Mouse (Mus musculus) CH12.LX (cell line): ENCODE data around the gene Mef2d. TPM values are rescaled to one million over a fixed set of nuclear protein-coding genes. Genes with fewer than 3 reads are reported as not detected.

Experiments
- DNase-seq: peaks from one replicate; pipeline ENCODE4 v3.0.0-alpha.2; 2013; ENCODE audit errors: extremely low read depth
- H3K27ac ChIP-seq: 2 replicates; pipeline ENCODE4 v1.5.1; 2012; ENCODE audit warnings: low read depth, mild to moderate bottlenecking, control low read depth, moderate library complexity; ENCODE audit not compliant: insufficient read depth
- H3K27me3 ChIP-seq: replicated peaks from 2 replicates; pipeline ENCODE3; 2012; ENCODE audit warnings: inconsistent platforms
- H3K36me3 ChIP-seq, 2 experiments: replicated peaks in 1 of 2; 2 replicates each; pipeline versions ENCODE3 to v1.6.1; 2012; ENCODE audit warnings: inconsistent platforms in 1 of 2, low read length in 1 of 2, mild to moderate bottlenecking in 1 of 2, mixed read lengths in 1 of 2, moderate library complexity in 1 of 2; ENCODE audit not compliant: control insufficient read depth in 1 of 2, insufficient read depth in 1 of 2
- H3K4me1 ChIP-seq, 2 experiments: 2 replicates each; pipeline ENCODE4 v1.6.1; 2012; ENCODE audit warnings: inconsistent platforms in 1 of 2, moderate library complexity in 1 of 2; ENCODE audit not compliant: insufficient read depth in 2 of 2, control insufficient read depth in 1 of 2
- H3K4me2 ChIP-seq: 2 replicates; pipeline ENCODE4 v1.6.1; 2012; ENCODE audit warnings: low read depth, mild to moderate bottlenecking, control low read depth; ENCODE audit not compliant: poor library complexity, insufficient read depth, severe bottlenecking
- H3K4me3 ChIP-seq, 3 experiments: fragments of 150-350 bp in 1 of 3; sonication (generic) in 1 of 3; replicated peaks in 1 of 3; 2 replicates each; pipeline versions ENCODE3 to v1.5.1; 2011 to 2012; ENCODE audit warnings: low read depth in 2 of 3, low read length in 2 of 3, mild to moderate bottlenecking in 2 of 3, moderate library complexity in 2 of 3, control low read depth in 1 of 3, improper control_type of control experiment in 1 of 3, inconsistent platforms in 1 of 3, mixed read lengths in 1 of 3; ENCODE audit not compliant: poor library complexity in 1 of 3
- H3K79me2 ChIP-seq: replicated peaks from 2 replicates; pipeline ENCODE4 v1.6.1; 2012; ENCODE audit warnings: mild to moderate bottlenecking, moderate library complexity; ENCODE audit not compliant: control insufficient read depth, poor library complexity, insufficient read depth, severe bottlenecking; ENCODE audit errors: extremely low read depth
- H3K9ac ChIP-seq: 2 replicates; pipeline ENCODE4 v1.6.1; 2012; ENCODE audit warnings: low read depth, mild to moderate bottlenecking, control low read depth, moderate library complexity; ENCODE audit not compliant: insufficient read depth
- H3K9me3 ChIP-seq: replicated peaks from 2 replicates; pipeline ENCODE3; 2012; ENCODE audit warnings: low read length, inconsistent platforms, mixed read lengths
- BHLHE40 ChIP-seq: IDR thresholded peaks from 2 replicates; pipeline ENCODE4 v1.6.1; 2011; ENCODE audit warnings: mild to moderate bottlenecking, low read depth, low read length, improper control_type of control experiment
- CHD1 ChIP-seq: IDR thresholded peaks from 2 replicates; pipeline ENCODE4 v1.6.1; 2012; ENCODE audit warnings: low read depth, low read length, improper control_type of control experiment, inconsistent platforms
- CTCF ChIP-seq, 2 experiments: IDR thresholded peaks in 1 of 2; conservative IDR thresholded peaks in 1 of 2; 2 replicates each; pipeline ENCODE4 v1.5.1; 2011 to 2012; ENCODE audit warnings: low read depth in 2 of 2, low read length in 2 of 2, improper control_type of control experiment in 1 of 2, inconsistent platforms in 1 of 2, mild to moderate bottlenecking in 1 of 2, moderate library complexity in 1 of 2
- E2F4 ChIP-seq: IDR thresholded peaks from 2 replicates; pipeline ENCODE4 v1.6.1; 2011; ENCODE audit warnings: low read depth, low read length, improper control_type of control experiment; ENCODE audit not compliant: insufficient replicate concordance
- ELF1 ChIP-seq: IDR thresholded peaks from 2 replicates; pipeline ENCODE4 v1.6.1; 2014; ENCODE audit warnings: low read depth, mild to moderate bottlenecking, inconsistent platforms, low read length, improper control_type of control experiment
- ETS1 ChIP-seq: conservative IDR thresholded peaks from 2 replicates; pipeline ENCODE4 v1.6.1; 2012; ENCODE audit warnings: low read depth, mild to moderate bottlenecking, inconsistent platforms, low read length, improper control_type of control experiment, moderate library complexity
- JUND ChIP-seq: conservative IDR thresholded peaks from 2 replicates; pipeline ENCODE4 v1.6.1; 2011; ENCODE audit warnings: low read depth, low read length, improper control_type of control experiment
- MAX ChIP-seq: IDR thresholded peaks from 2 replicates; pipeline ENCODE4 v1.6.1; 2011; ENCODE audit warnings: low read length, improper control_type of control experiment
- MXI1 ChIP-seq: IDR thresholded peaks from 2 replicates; pipeline ENCODE4 v1.6.1; 2011; ENCODE audit warnings: mild to moderate bottlenecking, low read depth, low read length, improper control_type of control experiment
- MYC ChIP-seq: IDR thresholded peaks from 2 replicates; pipeline ENCODE4 v1.6.1; 2011; ENCODE audit warnings: low read depth, mild to moderate bottlenecking, improper control_type of control experiment, low read length
- NELFE ChIP-seq: IDR thresholded peaks from 2 replicates; pipeline ENCODE4 v1.6.1; 2011; ENCODE audit warnings: low read depth, low read length, improper control_type of control experiment
- NRF1 ChIP-seq: IDR thresholded peaks from 2 replicates; pipeline ENCODE4 v1.6.1; 2014; ENCODE audit warnings: low read depth, mild to moderate bottlenecking, inconsistent platforms, low read length, improper control_type of control experiment, moderate library complexity
- POLR2AphosphoS2 ChIP-seq: IDR thresholded peaks from 2 replicates; pipeline ENCODE4 v1.6.1; 2011; ENCODE audit warnings: low read depth, low read length, improper control_type of control experiment
- RAD21 ChIP-seq: IDR thresholded peaks from 2 replicates; pipeline ENCODE4 v1.6.1; 2011; ENCODE audit warnings: low read depth, mild to moderate bottlenecking, low read length, improper control_type of control experiment, moderate library complexity
- SIN3A ChIP-seq: IDR thresholded peaks from 2 replicates; pipeline ENCODE4 v1.6.1; 2012; ENCODE audit warnings: low read length, improper control_type of control experiment, inconsistent platforms
- SMC3 ChIP-seq: IDR thresholded peaks from 2 replicates; pipeline ENCODE4 v1.6.1; 2011; ENCODE audit warnings: low read depth, low read length, improper control_type of control experiment
- USF1 ChIP-seq: IDR thresholded peaks from 2 replicates; pipeline ENCODE4 v1.6.1; 2014; ENCODE audit warnings: low read depth, mild to moderate bottlenecking, inconsistent platforms, low read length, improper control_type of control experiment
- USF2 ChIP-seq: conservative IDR thresholded peaks from 2 replicates; pipeline ENCODE4 v1.6.1; 2011; ENCODE audit warnings: low read depth, low read length, improper control_type of control experiment
- ZKSCAN1 ChIP-seq: IDR thresholded peaks from 2 replicates; pipeline ENCODE4 v1.6.1; 2012; ENCODE audit warnings: low read depth, inconsistent platforms, low read length, improper control_type of control experiment, borderline replicate concordance
- dilution Hi-C: fragments of 300-500 bp; cut with MboI; formaldehyde crosslinking; loops from 2 replicates; pipeline ENCODE4 v1.14.3; 2020; ENCODE audit warnings: low sequenced_read_pairs; ENCODE audit not compliant: extremely low pct_unique_long_range_greater_than_20kb, extremely low pct_ligation_motif_present
- in situ Hi-C: fragments of 300-500 bp; cut with MboI; formaldehyde crosslinking; loops from 3 replicates; pipeline ENCODE4 v1.14.3; 2019; ENCODE audit warnings: low sequenced_read_pairs, low pct_ligation_motif_present, low pct_unique_long_range_greater_than_20kb, mixed read lengths
- polyA plus RNA-seq: library from polyadenylated mRNA; unstranded; fragments of >175 nt; gene quantifications from 2 replicates; pipeline ENCODE4 v1.2.1, GENCODE M21; 2012; ENCODE audit warnings: low read depth; ENCODE audit not compliant: insufficient read length
- total RNA-seq, 2 experiments: library from RNA; depleted of rRNA; stranded (reverse); fragments of 300-350 nt in 1 of 2; fragments of >200 nt in 1 of 2; gene quantifications; 2 replicates each; pipeline ENCODE4 v1.2.3; 2012 to 2014

The Mef2d gene
- total and polyA plus RNA-seq, 3 experiments = 4.8 to 75.8 (median 10.9) TPM

DNA sequence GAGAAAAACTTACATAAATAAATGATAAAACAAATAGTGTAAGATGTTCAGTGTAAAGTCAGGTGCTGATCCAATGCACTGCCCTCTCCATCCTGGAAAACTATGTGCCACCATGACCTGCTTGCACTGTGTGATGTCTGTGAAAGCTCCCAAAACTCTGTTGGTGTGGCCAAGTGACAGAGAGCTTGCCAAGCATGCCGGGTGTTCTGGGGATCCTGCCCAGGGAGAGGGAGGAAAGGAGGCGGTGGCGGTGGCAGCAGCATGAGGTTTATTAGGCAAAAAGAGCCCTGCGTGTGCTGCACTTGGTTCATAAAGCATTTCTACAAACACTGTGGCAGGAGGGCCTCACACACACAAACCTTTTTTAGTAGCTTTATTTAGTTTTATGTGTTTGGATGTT lies 39.2 kb downstream of the Mef2d start:
- no peak overlapping the region for H3K9ac ChIP-seq
- TF ChIP-seq MXI1 (no peak), NRF1 (no peak), BHLHE40 (no peak), MYC (no peak), SMC3 (no peak), ZKSCAN1 (no peak), CHD1 (no peak), USF2 (no peak), RAD21 (no peak), E2F4 (no peak), SIN3A (no peak), ELF1 (no peak)
- H3K4me3 ChIP-seq = no peak overlapping the region
- no peak overlapping the region for H3K27ac ChIP-seq
- H3K4me1 ChIP-seq = peaks cover 0 to 6% of the 10 kb centered on the region in 2 experiments; a peak in 2 of 4 replicates
- H3K4me2 ChIP-seq = no peak overlapping the region
- no peaks in the 10 kb centered on the region for H3K9me3 ChIP-seq
- no peaks in the 10 kb centered on the region for H3K27me3 ChIP-seq
- peaks cover 0 to 3% of the 10 kb centered on the region in 2 experiments for H3K36me3 ChIP-seq
- in situ Hi-C loops (no loop called here), dilution Hi-C loops (no loop called here)
- no peak for DNase-seq
- H3K79me2 ChIP-seq = no peaks in the 10 kb centered on the region

DNA sequence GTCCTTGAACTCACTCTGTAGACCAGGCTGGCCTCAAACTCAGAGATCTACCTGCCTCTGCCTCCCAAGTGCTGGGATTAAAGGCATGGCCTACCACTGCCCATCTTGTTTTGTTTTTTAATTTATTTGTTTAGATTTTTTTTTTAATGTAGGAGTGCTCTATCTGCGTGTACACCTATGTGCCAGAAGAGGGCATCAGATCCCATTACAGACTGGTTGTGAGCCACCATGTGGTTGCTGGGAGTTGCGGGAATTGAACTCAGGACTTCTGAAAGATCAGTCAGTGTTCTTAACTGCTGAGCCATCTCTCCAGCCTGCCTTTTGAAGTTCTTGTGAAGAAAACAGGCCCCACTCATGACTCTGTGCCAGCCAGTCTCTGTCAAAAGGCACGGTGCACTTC lies 44.3 kb downstream of the Mef2d start:
- H3K27me3 ChIP-seq = no peaks in the 10 kb centered on the region
- no peak overlapping the region for H3K4me2 ChIP-seq
- in situ Hi-C loops = no loop called here
- dilution Hi-C loops = no loop called here
- peaks cover 1 to 7% of the 10 kb centered on the region in 2 experiments; a peak in 2 of 4 replicates for H3K4me1 ChIP-seq
- H3K79me2 ChIP-seq = no peaks in the 10 kb centered on the region
- no peaks in the 10 kb centered on the region for H3K36me3 ChIP-seq
- no peak overlapping the region for H3K27ac ChIP-seq
- H3K9me3 ChIP-seq = no peaks in the 10 kb centered on the region
- TF ChIP-seq SMC3 (peak; percentile 20; the same call in 1 of the 2 replicates), CTCF (conservative IDR thresholded peaks at IDR 0.05 in 1 of 2, IDR thresholded peaks at IDR 0.05 in 1 of 2; ENCODE audit: low read depth in 2 of 2, low read length in 2 of 2) (peak in 1 of 2 experiments; percentile 65; a peak in 2 of 4 replicates), BHLHE40 (no peak)
- H3K4me3 ChIP-seq = no peak overlapping the region
- no peak overlapping the region for H3K9ac ChIP-seq
- no peak for DNase-seq

DNA sequence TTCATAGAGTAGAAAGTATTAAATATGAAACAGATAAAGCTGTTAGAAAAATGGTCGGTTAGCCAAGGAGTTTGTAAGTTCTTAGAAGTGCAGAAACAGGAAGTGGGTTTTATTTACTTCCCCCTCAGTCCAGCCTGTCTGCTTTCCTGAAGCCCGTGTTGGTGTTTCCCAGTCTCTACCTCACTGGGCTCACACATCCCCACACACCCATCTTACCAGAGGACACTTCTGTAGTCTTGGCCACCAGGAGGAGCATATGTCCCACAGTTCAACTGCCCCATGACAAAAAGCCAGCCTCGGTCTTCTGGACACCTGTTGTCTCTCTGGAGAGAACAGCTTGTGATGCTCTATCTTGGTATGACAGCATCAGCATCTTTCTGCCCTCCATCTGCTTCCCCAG lies 49.0 kb downstream of the Mef2d start:
- H3K27me3 ChIP-seq = peaks cover 32% of the 10 kb centered on the region
- H3K9me3 ChIP-seq = peaks cover 3% of the 10 kb centered on the region
- no peaks in the 10 kb centered on the region for H3K36me3 ChIP-seq
- peak; percentile 55 for DNase-seq
- H3K79me2 ChIP-seq = no peaks in the 10 kb centered on the region
- H3K9ac ChIP-seq = no peak overlapping the region
- no peak overlapping the region for H3K4me2 ChIP-seq
- peaks cover 2 to 12% of the 10 kb centered on the region in 2 experiments; a peak in 2 of 4 replicates for H3K4me1 ChIP-seq
- no peak overlapping the region for H3K27ac ChIP-seq
- H3K4me3 ChIP-seq = no peak overlapping the region
- in situ Hi-C loops (loop anchor here (5.0 kb wide), 1 partner anchor 51 kb away; no protein-coding TSS in a partner anchor), dilution Hi-C loops (no loop called here)
- TF ChIP-seq ELF1 = peak; percentile 21; the same call in 1 of the 2 replicates
- peak; percentile 80 for TF ChIP-seq SMC3
- no peak for TF ChIP-seq SIN3A
- TF ChIP-seq USF1 = no peak
- no peak for TF ChIP-seq MYC
- peak in 1 of 2 experiments; percentile 77; a peak in 2 of 4 replicates for TF ChIP-seq CTCF (conservative IDR thresholded peaks at IDR 0.05 in 1 of 2, IDR thresholded peaks at IDR 0.05 in 1 of 2; ENCODE audit: low read depth in 2 of 2, low read length in 2 of 2)
- no peak for TF ChIP-seq NELFE
- no peak for TF ChIP-seq ZKSCAN1
- no peak for TF ChIP-seq ETS1
- TF ChIP-seq BHLHE40 = no peak
- no peak for TF ChIP-seq POLR2AphosphoS2
- TF ChIP-seq JUND = no peak
- peak; percentile 65 for TF ChIP-seq RAD21
- TF ChIP-seq MAX = no peak
